Mouse (Mus musculus): ENCODE data around the gene Pram1.

- TF ChIP-seq CTCF (IDR thresholded peaks at IDR 0.05; ENCODE audit: extremely low read depth, insufficient read depth, low read length) = no peak
- no peak for TF ChIP-seq POLR2A (IDR thresholded peaks at IDR 0.05; ENCODE audit: extremely low read depth, insufficient read depth, low read length)
Measured at GRCm38 (mm10) chr17:33607273-33607672, 30.6 kb upstream of the Pram1 start.
